Mouse (Mus musculus): ENCODE data around the gene Lrrc66. TPM values are rescaled to one million over a fixed set of nuclear protein-coding genes. Genes with fewer than 3 reads are reported as not detected.

Lrrc66 gene
- total RNA-seq, 2 experiments from 2014 or later = not detected

DNA sequence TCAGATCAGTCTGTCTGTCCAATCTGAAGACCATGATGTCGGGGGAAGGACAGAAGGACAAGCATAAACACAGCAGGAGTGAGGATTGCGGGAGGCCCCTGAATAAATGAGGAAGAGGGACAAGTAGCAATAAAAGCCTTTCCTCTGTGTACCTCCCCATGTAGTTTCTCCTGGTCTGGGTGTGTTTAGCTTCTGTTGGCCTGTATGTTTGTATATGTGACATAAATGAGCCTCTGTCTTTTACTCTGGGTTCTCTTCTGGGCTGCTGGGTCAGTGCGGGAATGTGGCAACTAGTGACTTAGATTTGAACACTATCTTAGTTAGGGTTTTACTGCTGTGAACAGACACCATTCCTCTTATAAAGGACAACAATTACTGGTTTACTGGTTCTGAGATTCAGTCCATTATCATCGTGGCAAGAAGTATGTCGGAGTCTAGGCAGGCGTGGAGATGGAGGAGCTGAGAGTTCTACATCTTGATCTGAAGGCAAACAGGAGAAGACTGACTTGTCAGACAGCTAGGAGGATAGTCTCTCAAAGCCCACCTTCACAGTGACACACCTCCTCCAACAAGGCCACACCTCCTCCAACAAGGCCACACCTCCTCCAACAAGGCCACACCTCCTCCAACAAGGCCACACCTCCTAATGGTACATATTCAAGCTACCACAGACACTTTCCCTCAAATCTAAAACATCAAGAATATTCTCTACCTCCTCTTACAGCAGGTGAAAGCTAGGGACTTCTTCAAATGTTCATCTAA is 60.8 kb downstream of the Lrrc66 start:
- intact Hi-C loops (cut with DNase I) = no loop called here
- DNase-seq (ENCODE audit: low spot score in 2 of 2) = no peak

- DNase-seq (ENCODE audit: low spot score in 2 of 2) = no peak
- intact Hi-C loops (cut with DNase I) = no loop called here
Measured at GRCm38 (mm10) chr5:73569181-73569580, 63.1 kb downstream of the Lrrc66 start.

DNA sequence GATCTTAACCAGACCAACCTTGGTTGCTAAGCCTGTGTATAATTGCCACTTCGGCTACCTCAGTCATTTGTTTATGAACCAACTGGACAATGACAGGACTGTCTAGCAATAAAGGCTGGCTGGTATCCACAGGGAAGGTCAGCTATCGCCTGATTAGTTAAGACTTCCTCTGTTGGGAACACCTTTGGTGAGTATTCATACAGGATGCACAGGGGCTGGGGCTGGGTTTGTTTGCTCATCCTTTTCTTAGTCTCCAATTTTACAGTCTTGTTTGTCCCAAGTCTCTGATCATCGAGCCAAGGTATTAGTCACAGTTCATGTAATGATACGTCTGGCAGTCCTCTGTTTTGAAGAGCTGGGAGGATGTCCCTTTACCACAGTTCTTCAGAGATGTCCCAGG is 65.4 kb downstream of the Lrrc66 start:
- intact Hi-C loops (cut with DNase I) = no loop called here
- no peak for DNase-seq (ENCODE audit: low spot score in 2 of 2)

DNA sequence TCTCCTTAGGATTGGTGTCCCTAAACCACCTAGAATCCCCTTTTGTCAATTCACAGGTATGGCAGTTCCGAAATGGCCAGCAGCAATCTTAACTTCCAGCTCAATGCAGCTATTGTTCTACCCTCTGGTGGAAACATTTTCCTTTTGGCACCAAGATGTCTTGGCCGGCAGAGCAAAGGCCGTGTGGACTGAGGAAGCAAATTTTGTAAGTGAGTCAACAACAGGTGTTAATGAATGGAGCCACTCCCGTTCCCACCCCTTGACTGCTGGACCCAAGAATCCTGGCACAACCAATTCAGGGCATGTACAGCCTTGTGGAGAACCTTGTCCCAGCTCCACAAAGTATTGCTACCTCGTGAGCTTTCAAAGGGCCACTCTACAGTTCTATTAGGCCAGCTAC is 66.2 kb downstream of the Lrrc66 start:
- intact Hi-C loops (cut with DNase I) = no loop called here

DNA sequence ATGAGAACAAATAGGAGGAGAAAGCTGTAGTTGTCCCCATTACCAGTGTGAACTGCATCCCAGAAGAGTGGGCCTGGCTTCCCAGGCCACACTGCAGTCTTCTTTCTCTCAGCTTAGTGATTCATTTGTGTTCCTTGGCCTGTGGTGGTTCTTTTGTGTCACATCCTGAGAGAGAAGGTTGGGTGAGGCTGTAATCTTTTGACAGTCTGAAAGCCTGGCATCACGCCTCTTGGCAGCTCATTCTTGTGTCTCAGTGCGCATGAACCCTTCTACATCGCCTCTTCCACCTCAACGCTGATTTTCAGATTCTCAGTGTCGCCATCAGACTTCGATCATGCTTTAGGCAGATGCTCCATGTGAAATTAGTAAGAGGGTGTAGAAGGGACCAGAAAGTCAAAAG is 68.3 kb downstream of the Lrrc66 start:
- no peak for DNase-seq (ENCODE audit: low spot score in 2 of 2)
- intact Hi-C loops (cut with DNase I) = no loop called here

More for the DNA sequence above, 66.2 kb downstream of the Lrrc66 start:
- no peak for DNase-seq (ENCODE audit: low spot score in 2 of 2)

- intact Hi-C loops (cut with DNase I) = no loop called here
- DNase-seq (ENCODE audit: low spot score in 2 of 2) = no peak
Measured at GRCm38 (mm10) chr5:73558756-73559155, 73.6 kb downstream of the Lrrc66 start.

DNA sequence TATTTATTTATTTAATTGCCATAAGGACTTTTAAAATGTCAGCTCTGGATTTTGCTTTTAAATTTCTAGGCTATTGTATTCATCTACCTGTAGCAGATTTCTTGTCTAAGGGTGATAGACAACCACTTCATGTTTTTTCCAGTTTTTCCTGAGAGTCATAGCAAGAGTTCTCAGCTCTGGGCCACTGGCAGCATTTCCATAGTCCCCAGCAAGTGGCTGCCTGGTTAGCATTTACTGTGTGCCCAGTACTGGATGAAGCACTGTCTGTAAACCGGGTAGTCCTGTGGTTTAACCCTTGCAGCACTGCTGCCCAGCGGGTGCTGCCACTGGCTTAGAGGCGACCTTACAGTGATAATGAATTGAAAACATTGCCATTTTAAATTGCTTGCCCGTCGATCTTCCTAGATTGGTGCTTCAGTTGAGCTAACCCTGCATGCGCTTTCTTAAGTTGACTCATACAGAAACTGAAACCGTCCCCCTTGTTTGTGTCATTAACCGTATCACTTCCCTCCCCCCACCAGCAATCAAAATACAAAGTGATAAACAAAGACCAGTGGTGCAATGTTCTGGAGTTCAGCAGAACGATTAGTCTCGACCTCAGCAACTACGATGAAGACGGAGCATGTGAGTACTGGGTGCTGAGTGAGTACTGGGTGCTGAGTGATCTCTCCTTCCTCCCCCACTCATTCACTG is 75.4 kb downstream of the Lrrc66 start:
- no peak for DNase-seq (ENCODE audit: low spot score in 2 of 2)

More for the DNA sequence above, 75.4 kb downstream of the Lrrc66 start:
- intact Hi-C loops (cut with DNase I) = no loop called here

Other genes starting within 250 kb of the Lrrc66 start
- 1 to 10 TPM; 1.9 to 2.2 TPM for gene Cwh43, start 226.5 kb downstream of the Lrrc66 start, total RNA-seq (2021)
- gene Dcun1d4, start 151.5 kb downstream of the Lrrc66 start, total RNA-seq (2021) = 100 to 1,000 TPM; 118 to 122 TPM
- gene Sgcb, start 15.3 kb upstream of the Lrrc66 start, total RNA-seq (2021) = 10 to 100 TPM; 48.1 to 48.6 TPM
- under 1 TPM in 1 of 2 experiments, not detected in 1; 0.16 TPM for gene Spata18, start 18.9 kb upstream of the Lrrc66 start, total RNA-seq (2021)